Mouse (Mus musculus): ENCODE measurements around the gene Fezf2. TPM values are rescaled to one million over a fixed set of nuclear protein-coding genes. Genes with fewer than 3 reads are reported as not detected.

Gene Fezf2
- polyA plus RNA-seq (2012; rRNA removed): not detected in 2 replicates

GRCm38 (mm10) chr14:12348089-12348488 is at the start of gene Fezf2:
Gene Fezf2, minus strand, starts transcription at chr14:12348189.
- DNase-seq (ENCODE audit: low spot score): no peak

DNA sequence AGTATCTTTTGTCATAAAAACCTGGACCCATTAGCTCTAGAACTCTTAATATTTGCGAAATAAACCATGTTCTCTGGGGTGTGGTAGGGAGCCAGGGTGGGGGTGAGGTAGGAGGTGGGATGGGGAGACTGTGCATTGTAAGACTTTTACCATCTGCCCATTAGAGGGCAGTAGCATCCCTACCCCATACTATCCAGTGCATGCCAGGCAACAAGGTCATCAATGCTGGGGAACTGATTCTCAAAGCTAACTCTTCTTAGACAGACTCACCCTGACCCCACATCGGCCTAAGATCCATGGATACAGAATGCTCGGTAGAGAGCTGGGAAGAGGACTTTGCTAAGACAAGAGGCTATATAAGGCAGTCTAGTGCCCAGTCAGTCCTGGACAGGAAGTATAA is 49.6 kb upstream of the Fezf2 start:
- no peak for DNase-seq (ENCODE audit: low spot score)

DNA sequence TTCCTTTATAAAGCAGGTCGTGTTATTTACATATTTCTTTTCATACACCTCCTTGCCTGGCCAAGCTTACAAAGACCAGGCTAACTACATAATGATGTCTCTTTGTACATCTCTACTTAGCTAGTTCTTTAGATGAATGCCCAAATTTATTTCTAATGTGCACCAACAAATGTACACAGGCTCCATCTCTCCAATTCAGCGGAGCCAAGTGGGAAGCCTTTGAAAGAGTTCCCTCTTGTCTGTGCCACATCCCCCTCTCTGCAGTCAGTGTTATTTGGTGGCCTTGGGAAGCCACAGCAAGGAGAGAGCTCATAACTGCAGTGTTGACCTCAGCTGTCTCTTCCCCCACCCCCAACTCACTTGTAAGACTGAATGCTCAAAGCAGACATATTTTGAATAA is 46.3 kb upstream of the Fezf2 start:
- DNase-seq (ENCODE audit: low spot score): no peak

DNA sequence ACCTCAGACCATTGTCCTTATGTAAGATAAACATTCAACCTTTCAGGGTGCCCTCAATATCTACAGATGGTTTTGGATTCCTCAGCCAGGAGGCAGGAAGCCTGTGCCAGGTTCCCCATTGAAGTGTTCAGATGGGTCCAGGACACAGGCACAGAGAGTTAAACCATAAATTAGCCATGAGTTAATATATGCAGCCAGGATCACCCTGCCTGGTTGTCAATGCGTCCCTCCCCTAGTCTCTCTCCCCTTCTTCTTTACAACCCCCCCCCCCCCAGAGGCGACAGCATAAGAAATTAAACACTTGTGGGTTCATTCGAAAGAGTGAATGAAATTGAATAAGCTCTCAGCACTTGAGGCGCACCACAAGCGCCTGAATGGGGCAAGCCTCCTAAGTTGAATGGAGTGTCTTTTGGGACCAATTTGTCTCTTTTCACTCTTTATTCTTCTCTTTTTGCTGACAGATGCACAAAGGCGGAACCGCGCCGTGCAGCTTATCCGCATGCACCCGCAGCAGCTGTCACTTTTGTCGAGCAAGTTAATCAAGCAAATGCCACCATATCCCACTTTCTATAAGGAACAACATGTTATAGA is 45.4 kb upstream of the Fezf2 start:
- no peak for DNase-seq (ENCODE audit: low spot score)

DNA sequence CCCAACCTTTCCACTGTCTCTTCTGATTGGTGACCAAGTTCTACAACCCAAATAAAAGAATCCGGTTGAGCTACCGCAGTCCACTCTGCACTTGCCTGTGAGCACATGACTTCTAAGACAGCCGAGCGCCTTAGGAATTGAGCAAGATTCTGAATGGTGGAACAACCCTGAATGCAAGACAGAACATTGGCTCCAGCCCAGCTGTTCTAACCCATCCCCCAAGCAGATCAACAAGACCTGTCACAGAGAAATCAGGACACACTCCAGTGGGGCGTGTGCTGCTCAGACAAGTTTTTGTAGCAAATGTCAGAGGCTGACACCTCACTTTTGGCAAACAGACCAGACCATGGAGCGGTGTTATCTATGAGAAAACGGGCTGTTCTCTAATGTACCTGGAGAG is 43.2 kb upstream of the Fezf2 start:
- no peak for DNase-seq (ENCODE audit: low spot score)

- DNase-seq (ENCODE audit: low spot score): no peak
Measured at GRCm38 (mm10) chr14:12388806-12389436, 40.9 kb upstream of the Fezf2 start.

DNA sequence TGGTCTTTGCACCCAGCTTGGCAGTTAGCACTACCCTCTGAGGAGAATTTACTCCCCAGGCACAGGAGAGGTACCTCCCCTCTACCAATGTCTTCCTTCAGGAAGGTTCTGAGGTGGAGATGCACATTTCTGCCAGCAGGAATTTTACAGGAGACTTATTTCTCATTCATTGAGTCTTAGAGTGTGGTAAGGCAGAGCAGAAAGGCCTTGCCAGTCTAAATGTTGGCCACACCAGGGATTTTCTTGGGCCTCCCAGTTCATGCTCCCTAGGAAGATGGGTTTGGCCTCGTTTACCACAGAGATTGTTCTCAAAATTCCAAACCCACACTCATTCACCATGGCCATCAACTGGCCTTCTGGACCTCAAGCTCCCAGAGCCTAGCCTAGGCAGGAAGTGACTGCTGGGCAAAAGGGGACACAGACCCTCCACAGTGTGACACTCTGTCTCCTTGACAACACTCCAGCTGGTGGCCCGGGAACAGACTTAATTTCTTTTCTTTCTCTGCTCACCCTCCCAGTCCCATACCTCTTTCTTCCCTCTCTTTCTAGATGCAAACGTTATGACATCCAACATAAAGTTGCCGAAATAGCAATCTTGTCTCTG is 40.3 kb upstream of the Fezf2 start:
- DNase-seq (ENCODE audit: low spot score): no peak

DNA sequence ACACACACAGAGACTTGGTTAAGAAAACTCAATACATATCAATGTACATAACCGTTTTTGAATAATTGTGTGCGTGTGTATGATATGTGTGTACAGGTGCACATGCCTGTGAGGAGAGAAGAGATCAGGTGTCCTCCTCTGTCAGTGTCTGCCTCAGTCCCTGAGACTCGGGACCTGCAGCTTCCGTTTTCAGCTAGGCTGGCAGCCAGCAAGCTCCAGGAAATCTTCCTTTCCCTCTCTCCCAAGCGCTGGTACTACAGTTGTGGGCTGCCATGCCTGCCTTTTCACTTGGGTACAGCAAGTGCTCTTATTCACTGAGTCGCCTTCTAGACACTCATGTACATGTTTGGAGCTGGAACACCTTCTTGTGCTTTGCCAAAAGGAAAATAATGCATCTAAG is 39.2 kb upstream of the Fezf2 start:
- no peak for DNase-seq (ENCODE audit: low spot score)

DNA sequence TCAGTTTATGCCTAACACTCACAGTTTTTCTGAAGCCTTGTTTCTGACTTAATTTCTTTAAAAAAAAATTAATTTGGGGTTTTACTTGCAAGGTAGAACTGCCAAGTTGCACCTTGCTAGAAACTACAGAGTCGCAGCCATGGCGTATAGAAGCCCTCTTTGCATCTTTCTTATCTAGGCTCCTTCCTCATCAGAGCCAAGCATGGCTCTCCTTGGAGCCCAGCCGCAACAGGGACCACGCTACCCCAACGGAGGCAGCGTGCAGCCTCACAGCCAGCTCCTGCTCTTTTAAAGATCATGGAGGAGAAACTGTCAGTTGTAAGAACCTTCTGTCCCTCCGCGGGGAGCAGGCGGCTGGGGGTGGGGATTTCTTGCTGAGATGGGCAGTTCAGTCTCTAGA is 29.9 kb upstream of the Fezf2 start:
- DNase-seq (ENCODE audit: low spot score): no peak

GRCm38 (mm10) chr14:12377289-12377688 is 29.3 kb upstream of the Fezf2 start:
- DNase-seq (ENCODE audit: low spot score): no peak

- no peak for DNase-seq (ENCODE audit: low spot score)
Measured at GRCm38 (mm10) chr14:12375451-12375850, 27.5 kb upstream of the Fezf2 start.

DNA sequence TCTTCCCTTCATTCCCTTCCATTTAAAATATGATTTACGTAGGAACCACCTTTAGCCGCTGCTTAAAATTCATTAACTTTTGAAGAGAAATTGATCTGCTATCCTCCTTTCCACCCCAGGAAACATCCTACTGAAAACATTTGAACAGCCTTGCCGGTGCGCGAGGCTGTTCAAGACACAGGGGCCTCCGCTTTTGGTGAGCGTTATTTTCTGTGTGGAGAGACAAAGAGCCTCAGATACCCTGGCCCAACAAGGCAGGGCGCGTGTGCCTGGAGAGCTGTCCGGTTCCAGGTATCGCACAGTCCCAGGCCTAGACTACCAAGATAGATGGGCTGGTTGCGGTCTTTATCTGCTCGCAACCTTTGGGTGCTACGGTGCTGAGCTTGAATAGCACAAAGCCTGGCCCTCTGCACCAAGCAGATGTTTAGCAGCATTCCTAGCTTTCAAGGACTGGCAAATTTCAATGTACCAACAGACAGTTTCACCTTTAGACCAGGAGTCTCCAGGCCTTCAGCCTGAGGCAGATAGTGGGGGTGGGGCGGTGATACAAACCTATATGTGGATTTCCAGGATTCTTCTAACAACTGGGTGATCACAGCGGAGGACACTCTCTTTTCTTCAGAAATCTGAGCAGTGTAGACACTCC is 2.4 kb upstream of the Fezf2 start:
- DNase-seq (ENCODE audit: low spot score): no peak

DNA sequence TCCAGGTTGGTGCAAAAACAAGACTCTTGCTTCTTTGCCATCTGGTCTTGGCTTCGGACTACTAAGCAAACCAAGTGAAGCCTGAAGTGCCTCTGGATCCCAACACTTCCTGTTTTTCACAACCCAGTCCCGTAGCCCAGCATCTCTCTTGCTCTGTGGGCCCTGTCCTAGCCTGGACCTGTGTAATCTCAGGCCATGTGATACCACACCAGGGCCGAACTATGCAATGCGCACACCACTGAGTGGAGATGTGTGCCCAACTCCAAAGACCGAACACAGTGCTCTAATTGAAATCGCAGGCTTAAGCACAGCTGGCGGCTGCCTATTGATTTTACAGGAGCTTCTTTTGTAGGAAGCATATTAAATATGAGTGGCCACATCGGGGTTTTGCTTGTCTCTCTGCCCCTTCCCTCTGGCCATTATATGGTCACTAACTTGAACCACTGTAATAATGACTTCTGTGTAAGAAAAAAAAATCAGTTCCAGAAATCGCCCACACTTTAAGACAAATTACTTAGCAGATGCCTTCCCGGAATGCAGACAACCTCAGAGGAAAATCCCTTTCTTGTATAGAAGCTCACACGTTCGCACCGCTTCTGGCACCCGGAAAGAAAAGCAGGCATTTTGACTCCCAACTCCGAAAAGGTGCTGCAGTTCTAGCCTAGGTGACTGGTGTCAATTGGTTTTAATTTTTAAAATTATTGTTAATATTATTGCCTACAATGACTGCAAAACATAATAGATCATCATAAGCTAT is 1.5 kb upstream of the Fezf2 start:
- no peak for DNase-seq (ENCODE audit: low spot score)

DNA sequence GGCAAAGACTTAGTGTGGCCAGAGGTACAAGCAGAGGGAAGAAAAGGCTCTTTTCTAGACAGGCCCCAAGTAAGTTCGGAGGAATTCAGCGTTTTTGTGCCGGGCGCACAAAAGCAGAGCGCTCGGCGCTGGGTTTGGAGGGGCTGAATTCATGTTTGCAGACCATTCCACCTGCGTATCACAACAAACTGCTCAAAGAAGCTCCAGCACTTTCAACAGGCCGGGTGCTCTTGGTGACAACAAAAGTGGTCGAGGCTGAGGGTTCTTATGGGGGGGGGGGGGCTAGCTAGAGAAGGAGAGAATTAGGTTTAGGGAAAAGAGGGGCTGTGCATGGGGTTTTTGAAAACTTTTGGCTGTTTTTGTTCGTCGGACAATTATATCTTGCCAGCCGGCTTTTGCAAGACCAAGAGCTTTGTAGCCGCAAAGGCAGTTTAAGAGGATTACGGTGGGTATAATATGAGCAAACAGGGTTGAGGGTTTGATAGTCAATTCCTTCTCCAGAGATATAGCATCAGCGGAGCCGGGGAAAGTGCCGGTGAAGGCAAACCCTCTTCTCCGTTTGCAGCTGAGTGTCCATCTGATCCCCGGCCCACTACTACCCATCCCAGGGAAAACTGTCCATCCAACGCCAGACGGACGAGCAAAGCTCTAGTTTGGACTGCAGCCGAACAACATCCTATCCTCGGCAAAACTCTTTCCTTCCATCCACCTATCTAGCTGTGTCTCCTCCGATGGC is 956 bp downstream of the Fezf2 start:
- DNase-seq (ENCODE audit: low spot score): no peak

GRCm38 (mm10) chr14:12346011-12346864 is 1.8 kb downstream of the Fezf2 start:
- DNase-seq (ENCODE audit: low spot score): no peak

DNA sequence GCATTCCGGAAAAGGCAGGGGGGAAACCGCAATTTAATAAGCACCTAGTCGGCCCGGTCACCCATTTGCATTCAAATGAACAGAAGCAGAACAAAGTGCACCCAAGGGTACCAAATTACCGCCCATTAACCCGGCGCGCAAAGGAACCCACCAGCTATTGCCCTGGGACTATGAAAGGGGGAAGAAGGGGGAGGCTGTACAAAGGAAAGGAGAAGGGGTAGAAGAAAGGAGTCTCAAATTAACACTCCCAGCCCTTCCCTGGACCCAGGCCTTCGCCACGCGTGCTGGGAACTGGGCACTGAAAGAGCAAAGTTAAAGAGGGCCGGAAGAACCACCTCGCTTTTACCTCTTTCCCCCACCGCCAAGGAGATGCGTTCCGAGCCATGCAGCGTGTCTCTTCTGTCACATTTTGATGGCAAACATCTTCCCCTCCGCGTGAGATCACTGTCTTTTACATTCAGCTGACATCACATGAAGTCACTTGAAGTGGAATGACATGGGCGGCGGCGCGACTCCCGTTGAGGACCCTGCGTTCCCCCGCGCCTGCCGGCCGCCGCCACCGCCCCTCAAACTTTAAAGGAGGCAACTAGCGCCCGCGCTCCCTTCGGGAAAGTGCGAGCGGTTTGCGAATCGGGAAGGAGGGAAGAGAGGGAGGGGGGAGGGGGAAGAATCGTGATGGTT is 2.6 kb downstream of the Fezf2 start:
- DNase-seq (ENCODE audit: low spot score): no peak

- no peak for DNase-seq (ENCODE audit: low spot score)
Measured at GRCm38 (mm10) chr14:12344746-12345240, 3.2 kb downstream of the Fezf2 start.

GRCm38 (mm10) chr14:12344061-12344745 is 3.8 kb downstream of the Fezf2 start:
- DNase-seq (ENCODE audit: low spot score): no peak

DNA sequence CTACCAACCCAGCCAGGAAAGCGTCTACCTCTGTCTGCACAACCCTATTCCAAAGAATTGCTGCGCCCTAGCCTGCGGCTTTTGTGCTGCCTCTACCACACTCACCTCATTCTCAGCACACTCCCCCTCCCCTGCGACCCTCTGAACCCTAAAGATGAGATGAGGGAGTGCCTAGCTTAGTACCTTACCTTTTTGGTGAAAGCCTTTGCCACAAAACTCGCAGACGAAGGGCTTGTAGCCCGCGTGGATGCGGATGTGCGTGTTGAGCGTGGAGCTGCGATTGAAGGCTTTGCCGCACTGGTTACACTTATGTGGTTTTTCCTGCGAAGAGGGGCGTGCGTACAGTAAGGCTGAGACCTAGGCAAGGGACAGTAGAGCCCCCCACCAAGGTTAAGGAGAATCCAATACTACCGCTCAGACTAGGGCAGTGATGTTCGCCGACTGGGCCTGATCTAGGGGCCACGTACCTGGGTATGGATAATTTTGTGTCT is 4.5 kb downstream of the Fezf2 start:
- no peak for DNase-seq (ENCODE audit: low spot score)

Measured in urinary bladder, adult 2 months (tissue).